Mouse (Mus musculus): ENCODE measurements around the gene Kansl1. TPM values are rescaled to one million over a fixed set of nuclear protein-coding genes. Genes with fewer than 3 reads are reported as not detected.

Gene Kansl1
- polyA plus RNA-seq, 1 experiment = 81.7 TPM

- no peak for TF ChIP-seq CTCF (IDR thresholded peaks at IDR 0.05; ENCODE audit: low read depth, low read length)
- no peak for TF ChIP-seq EP300 (IDR thresholded peaks at IDR 0.05; ENCODE audit: insufficient read depth, low read depth, low read length)
- TF ChIP-seq POLR2A (IDR thresholded peaks at IDR 0.05; ENCODE audit: insufficient read depth, low read length) = no peak
- no peak overlapping the region for H3K4me3 ChIP-seq (ENCODE audit: low read depth, low read length)
- peaks cover 16% of the 10 kb centered on the region for H3K36me3 ChIP-seq (ENCODE audit: control insufficient read depth, insufficient read depth, low read length, poor library complexity, severe bottlenecking)
- no peaks in the 10 kb centered on the region for H3K9me3 ChIP-seq (replicated peaks; ENCODE audit: control insufficient read depth, insufficient read depth, low read length, poor library complexity, severe bottlenecking)
- peak overlapping the region; percentile 40; the same call in 1 of the 2 replicates for H3K9ac ChIP-seq (ENCODE audit: low read depth, poor library complexity, severe bottlenecking)
- no peak overlapping the region for H3K27ac ChIP-seq (ENCODE audit: insufficient read depth, low read length)
- no peaks in the 10 kb centered on the region for H3K4me1 ChIP-seq (ENCODE audit: control insufficient read depth, insufficient read depth, low read length)
- H3K27me3 ChIP-seq (ENCODE audit: control insufficient read depth, insufficient read depth, low read length, poor library complexity, severe bottlenecking) = no peaks in the 10 kb centered on the region
Observed at GRCm38 (mm10) chr11:104392153-104392552, 76.5 kb downstream of the Kansl1 start.

- no peaks in the 10 kb centered on the region for H3K27me3 ChIP-seq (ENCODE audit: control insufficient read depth, insufficient read depth, low read length, poor library complexity, severe bottlenecking)
- TF ChIP-seq POLR2A (IDR thresholded peaks at IDR 0.05; ENCODE audit: insufficient read depth, low read length) (no peak), EP300 (IDR thresholded peaks at IDR 0.05; ENCODE audit: insufficient read depth, low read depth, low read length) (no peak), CTCF (IDR thresholded peaks at IDR 0.05; ENCODE audit: low read depth, low read length) (no peak)
Observed at GRCm38 (mm10) chr11:104387284-104387683, 81.4 kb downstream of the Kansl1 start.

GRCm38 (mm10) chr11:104386595-104386994 is 82.1 kb downstream of the Kansl1 start:
- no peak overlapping the region for H3K27ac ChIP-seq (ENCODE audit: insufficient read depth, low read length)
- no peak overlapping the region for H3K4me3 ChIP-seq (ENCODE audit: low read depth, low read length)
- H3K9me3 ChIP-seq (replicated peaks; ENCODE audit: control insufficient read depth, insufficient read depth, low read length, poor library complexity, severe bottlenecking) = no peaks in the 10 kb centered on the region
- no peak overlapping the region for H3K9ac ChIP-seq (ENCODE audit: low read depth, poor library complexity, severe bottlenecking)
- no peaks in the 10 kb centered on the region for H3K27me3 ChIP-seq (ENCODE audit: control insufficient read depth, insufficient read depth, low read length, poor library complexity, severe bottlenecking)
- no peaks in the 10 kb centered on the region for H3K4me1 ChIP-seq (ENCODE audit: control insufficient read depth, insufficient read depth, low read length)
- TF ChIP-seq CTCF (IDR thresholded peaks at IDR 0.05; ENCODE audit: low read depth, low read length) (no peak), POLR2A (IDR thresholded peaks at IDR 0.05; ENCODE audit: insufficient read depth, low read length) (no peak), EP300 (IDR thresholded peaks at IDR 0.05; ENCODE audit: insufficient read depth, low read depth, low read length) (no peak)
- H3K36me3 ChIP-seq (ENCODE audit: control insufficient read depth, insufficient read depth, low read length, poor library complexity, severe bottlenecking) = no peaks in the 10 kb centered on the region; the same call in 1 of the 2 replicates

More at GRCm38 (mm10) chr11:104387284-104387683, 81.4 kb downstream of the Kansl1 start:
- no peaks in the 10 kb centered on the region for H3K4me1 ChIP-seq (ENCODE audit: control insufficient read depth, insufficient read depth, low read length)
- no peak overlapping the region for H3K27ac ChIP-seq (ENCODE audit: insufficient read depth, low read length)
- no peaks in the 10 kb centered on the region; the same call in 1 of the 2 replicates for H3K36me3 ChIP-seq (ENCODE audit: control insufficient read depth, insufficient read depth, low read length, poor library complexity, severe bottlenecking)
- H3K9ac ChIP-seq (ENCODE audit: low read depth, poor library complexity, severe bottlenecking) = no peak overlapping the region
- no peaks in the 10 kb centered on the region for H3K9me3 ChIP-seq (replicated peaks; ENCODE audit: control insufficient read depth, insufficient read depth, low read length, poor library complexity, severe bottlenecking)
- no peak overlapping the region for H3K4me3 ChIP-seq (ENCODE audit: low read depth, low read length)

DNA sequence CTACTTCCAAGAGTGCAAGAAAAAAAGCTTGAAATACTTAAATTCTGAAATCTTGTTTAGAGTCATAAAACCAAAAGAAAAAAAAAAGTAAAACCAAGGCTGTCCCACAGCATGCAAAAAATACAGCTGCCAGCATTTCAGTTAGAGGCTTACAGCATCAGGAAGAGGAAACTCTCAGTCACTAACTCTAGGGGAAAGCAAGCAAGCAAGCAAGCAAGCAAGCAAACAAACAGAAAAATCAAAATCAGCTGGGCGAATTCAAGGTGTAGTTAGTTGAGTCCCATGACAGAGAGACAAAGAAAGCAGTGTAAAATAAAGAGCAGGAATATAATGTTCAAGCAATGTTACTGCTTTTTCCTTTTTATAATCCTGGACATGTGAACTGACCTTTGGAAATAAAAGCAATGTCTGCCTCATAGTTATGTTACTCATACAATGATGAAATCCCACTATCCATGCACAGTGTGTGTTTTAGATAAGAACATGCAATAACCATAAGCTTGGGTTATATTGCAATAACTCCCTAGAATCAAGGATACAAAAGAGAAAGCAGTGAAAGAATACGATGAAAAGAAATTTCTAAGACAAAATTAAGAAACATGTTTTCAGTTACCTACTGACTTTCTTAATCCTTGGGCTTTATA is 85.4 kb downstream of the Kansl1 start:
- Histone ChIP-seq H3K9me3 (replicated peaks; ENCODE audit: control insufficient read depth, insufficient read depth, low read length, poor library complexity, severe bottlenecking) (no peaks in the 10 kb centered on the region), H3K36me3 (ENCODE audit: control insufficient read depth, insufficient read depth, low read length, poor library complexity, severe bottlenecking) (peaks cover 10% of the 10 kb centered on the region), H3K27me3 (ENCODE audit: control insufficient read depth, insufficient read depth, low read length, poor library complexity, severe bottlenecking) (no peaks in the 10 kb centered on the region), H3K27ac (ENCODE audit: insufficient read depth, low read length) (no peak overlapping the region), H3K4me1 (ENCODE audit: control insufficient read depth, insufficient read depth, low read length) (no peaks in the 10 kb centered on the region), H3K4me3 (ENCODE audit: low read depth, low read length) (no peak overlapping the region), H3K9ac (ENCODE audit: low read depth, poor library complexity, severe bottlenecking) (no peak overlapping the region)
- TF ChIP-seq EP300 (IDR thresholded peaks at IDR 0.05; ENCODE audit: insufficient read depth, low read depth, low read length) = no peak
- TF ChIP-seq POLR2A (IDR thresholded peaks at IDR 0.05; ENCODE audit: insufficient read depth, low read length) = no peak
- TF ChIP-seq CTCF (IDR thresholded peaks at IDR 0.05; ENCODE audit: low read depth, low read length) = no peak

- H3K27ac ChIP-seq (ENCODE audit: insufficient read depth, low read length) = no peak overlapping the region
- no peaks in the 10 kb centered on the region for H3K9me3 ChIP-seq (replicated peaks; ENCODE audit: control insufficient read depth, insufficient read depth, low read length, poor library complexity, severe bottlenecking)
- H3K4me3 ChIP-seq (ENCODE audit: low read depth, low read length) = no peak overlapping the region
- no peak overlapping the region for H3K9ac ChIP-seq (ENCODE audit: low read depth, poor library complexity, severe bottlenecking)
- H3K36me3 ChIP-seq (ENCODE audit: control insufficient read depth, insufficient read depth, low read length, poor library complexity, severe bottlenecking) = peaks cover 17% of the 10 kb centered on the region
- no peaks in the 10 kb centered on the region for H3K27me3 ChIP-seq (ENCODE audit: control insufficient read depth, insufficient read depth, low read length, poor library complexity, severe bottlenecking)
- TF ChIP-seq POLR2A (IDR thresholded peaks at IDR 0.05; ENCODE audit: insufficient read depth, low read length) (no peak), EP300 (IDR thresholded peaks at IDR 0.05; ENCODE audit: insufficient read depth, low read depth, low read length) (no peak), CTCF (IDR thresholded peaks at IDR 0.05; ENCODE audit: low read depth, low read length) (no peak)
- H3K4me1 ChIP-seq (ENCODE audit: control insufficient read depth, insufficient read depth, low read length) = no peaks in the 10 kb centered on the region
Observed at GRCm38 (mm10) chr11:104381887-104382286, 86.8 kb downstream of the Kansl1 start.

DNA sequence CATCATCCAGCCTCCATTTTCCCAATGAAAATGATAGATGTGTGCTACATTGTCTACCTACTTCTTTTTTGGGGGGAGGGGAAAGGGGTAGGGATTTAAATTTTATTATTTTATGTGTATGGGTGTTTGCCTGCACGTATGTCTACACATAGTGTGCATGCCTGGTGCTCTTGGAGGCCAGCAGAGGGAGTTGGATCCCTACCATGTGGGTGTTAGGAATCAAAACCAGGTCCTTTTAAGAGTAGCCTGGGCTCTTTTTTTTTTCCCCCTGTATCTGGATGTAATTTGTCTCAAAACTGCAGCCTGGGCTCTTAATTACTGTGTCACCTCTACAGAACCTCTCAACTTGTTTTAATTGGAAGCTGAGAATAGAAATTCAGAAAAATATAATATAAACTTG is 89.0 kb downstream of the Kansl1 start:
- Histone ChIP-seq H3K27me3 (ENCODE audit: control insufficient read depth, insufficient read depth, low read length, poor library complexity, severe bottlenecking) (no peaks in the 10 kb centered on the region), H3K4me3 (ENCODE audit: low read depth, low read length) (no peak overlapping the region), H3K9ac (ENCODE audit: low read depth, poor library complexity, severe bottlenecking) (no peak overlapping the region), H3K9me3 (replicated peaks; ENCODE audit: control insufficient read depth, insufficient read depth, low read length, poor library complexity, severe bottlenecking) (no peaks in the 10 kb centered on the region), H3K27ac (ENCODE audit: insufficient read depth, low read length) (no peak overlapping the region), H3K4me1 (ENCODE audit: control insufficient read depth, insufficient read depth, low read length) (no peaks in the 10 kb centered on the region), H3K36me3 (ENCODE audit: control insufficient read depth, insufficient read depth, low read length, poor library complexity, severe bottlenecking) (peaks cover 23% of the 10 kb centered on the region)
- no peak for TF ChIP-seq POLR2A (IDR thresholded peaks at IDR 0.05; ENCODE audit: insufficient read depth, low read length)
- peak; percentile 19 for TF ChIP-seq CTCF (IDR thresholded peaks at IDR 0.05; ENCODE audit: low read depth, low read length)

Data from ES-Bruce4 (cell line).